Mouse (Mus musculus): ENCODE results near the gene Pax8.

DNA sequence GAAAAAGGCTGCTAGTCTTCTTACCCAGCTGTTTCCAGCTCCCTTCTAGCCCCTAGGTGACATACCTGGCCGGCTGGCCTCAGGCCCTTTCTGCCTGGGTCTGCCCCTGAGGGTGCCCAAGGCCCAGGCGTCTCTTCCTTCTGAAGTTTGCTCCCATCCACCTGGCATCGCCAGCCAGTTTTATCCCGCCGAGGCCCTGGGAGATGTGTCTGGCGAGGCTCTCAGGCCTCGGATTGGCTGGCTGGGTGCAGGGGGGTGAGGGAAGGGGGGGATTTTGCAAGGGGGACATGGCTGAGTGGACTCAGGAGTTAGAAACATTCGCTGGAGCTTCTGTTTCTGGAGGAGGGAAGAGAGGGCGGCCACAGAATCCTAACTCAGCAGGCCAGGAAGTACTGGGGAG, at the start of gene Pax8:
- TF ChIP-seq CTCF (conservative IDR thresholded peaks at IDR 0.05 in 1 of 2, IDR thresholded peaks at IDR 0.05 in 1 of 2; ENCODE audit: low read depth in 2 of 2, low read length in 2 of 2) (no peak), POLR2A (IDR thresholded peaks at IDR 0.05; ENCODE audit: low read depth, low read length) (no peak), IRF4 (IDR thresholded peaks at IDR 0.05; ENCODE audit: low read depth, low read length) (no peak), ELF1 (IDR thresholded peaks at IDR 0.05; ENCODE audit: low read depth, low read length) (no peak), E2F4 (IDR thresholded peaks at IDR 0.05; ENCODE audit: insufficient replicate concordance, low read depth, low read length) (no peak), EP300 (IDR thresholded peaks at IDR 0.05; ENCODE audit: low read length) (no peak), MAX (IDR thresholded peaks at IDR 0.05; ENCODE audit: low read length) (no peak), MXI1 (IDR thresholded peaks at IDR 0.05; ENCODE audit: low read depth, low read length) (no peak), MAFK (IDR thresholded peaks at IDR 0.05; ENCODE audit: insufficient replicate concordance, low read length) (no peak), CHD2 (IDR thresholded peaks at IDR 0.05; ENCODE audit: low read length) (no peak), ZC3H11A (IDR thresholded peaks at IDR 0.05; ENCODE audit: low read depth, low read length) (no peak), SIN3A (IDR thresholded peaks at IDR 0.05; ENCODE audit: low read length) (no peak), ZNF384 (IDR thresholded peaks at IDR 0.05; ENCODE audit: low read depth, low read length) (no peak)
